Mouse (Mus musculus): ENCODE data around the gene Acadvl. TPM values are rescaled to one million over a fixed set of nuclear protein-coding genes. Genes with fewer than 3 reads are reported as not detected.

Gene Acadvl
- total RNA-seq, 2 experiments from 2014 or later, result 18.6 to 48.4 TPM

GRCm38 (mm10) chr11:70010033-70010432 is 5.2 kb downstream of the Acadvl start:
- no peak for ATAC-seq (replicated peaks; ENCODE audit: low FRiP score, poor library complexity, severe bottlenecking)

GRCm38 (mm10) chr11:70005521-70005920 is 9.7 kb downstream of the Acadvl start:
- ATAC-seq (replicated peaks; ENCODE audit: low FRiP score, poor library complexity, severe bottlenecking), result peak; percentile 29

- no peak for ATAC-seq (replicated peaks; ENCODE audit: low FRiP score, poor library complexity, severe bottlenecking)
Observed at GRCm38 (mm10) chr11:70002471-70002870, 12.7 kb downstream of the Acadvl start.

DNA sequence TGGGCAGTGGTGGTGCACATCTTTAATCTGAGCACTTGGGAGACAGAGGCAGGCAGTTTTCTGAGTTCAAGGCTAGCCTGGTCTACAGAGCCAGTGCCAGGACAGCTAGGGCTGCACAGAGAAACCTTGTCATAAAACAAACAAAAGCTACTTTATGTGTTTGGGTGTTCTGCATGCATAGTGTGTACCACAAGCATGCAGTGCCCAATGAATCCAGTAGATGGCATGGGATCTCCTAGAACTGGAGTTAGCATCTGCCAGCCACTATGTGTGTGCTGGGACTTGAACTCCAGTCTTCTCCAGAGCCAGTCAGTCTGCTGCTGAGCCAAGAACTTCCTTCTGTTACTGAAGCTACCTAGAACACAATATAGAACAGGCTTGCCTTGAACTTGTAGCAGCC is 13.3 kb downstream of the Acadvl start:
- no peak for ATAC-seq (replicated peaks; ENCODE audit: low FRiP score, poor library complexity, severe bottlenecking)

- no peak for ATAC-seq (replicated peaks; ENCODE audit: low FRiP score, poor library complexity, severe bottlenecking)
Observed at GRCm38 (mm10) chr11:70001159-70001558, 14.1 kb downstream of the Acadvl start.

DNA sequence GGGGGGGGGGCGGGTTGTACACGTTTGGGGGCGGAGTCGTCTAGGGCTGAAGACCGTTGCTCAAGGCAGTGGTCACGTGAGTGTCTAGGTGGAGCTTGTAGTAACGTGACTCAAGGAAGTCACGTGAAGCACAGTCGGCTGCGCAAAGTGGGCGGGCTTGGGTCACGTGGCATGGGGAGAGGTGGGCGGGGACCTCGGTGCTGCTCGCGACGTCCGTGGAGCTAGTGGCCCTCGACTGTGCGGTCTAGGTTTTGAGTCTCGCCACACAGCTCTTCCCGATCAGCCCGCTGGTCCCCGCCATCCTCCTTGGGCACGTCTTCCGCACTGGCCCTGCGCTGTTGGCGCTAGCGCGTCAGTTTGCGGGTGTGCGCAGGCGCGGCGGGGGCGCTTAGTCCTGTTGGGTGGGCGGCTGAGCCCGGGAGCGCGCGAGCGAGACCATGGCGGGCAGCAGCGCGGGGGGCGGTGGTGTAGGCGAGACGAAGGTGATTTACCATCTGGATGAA is 14.8 kb downstream of the Acadvl start, which contains the start of gene Dvl2:
Dvl2 (plus strand) TSS at position 200 of the 503 bp plus-strand sequence.
- ATAC-seq (replicated peaks; ENCODE audit: low FRiP score, poor library complexity, severe bottlenecking), result peak; percentile 65

DNA sequence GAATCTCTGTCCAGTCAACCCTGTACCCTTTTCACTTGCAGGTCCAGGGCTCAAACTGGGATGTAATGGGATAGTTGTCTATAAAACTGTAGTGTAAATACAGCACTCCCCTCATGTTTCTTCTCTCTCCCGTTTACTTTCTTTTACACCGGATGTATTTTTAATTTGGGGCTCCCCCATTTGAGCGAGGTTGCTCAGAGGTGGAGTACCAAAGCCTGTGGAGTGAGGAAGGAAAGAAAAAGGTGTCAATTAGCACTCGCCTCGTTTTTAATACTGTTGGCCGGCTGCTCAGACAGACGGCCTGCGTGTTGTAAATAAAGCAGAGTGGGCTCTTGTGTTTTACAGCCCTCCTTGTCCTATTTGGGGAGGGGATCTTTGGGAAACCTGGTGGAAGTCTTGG is 15.5 kb downstream of the Acadvl start:
- no peak for ATAC-seq (replicated peaks; ENCODE audit: low FRiP score, poor library complexity, severe bottlenecking)

DNA sequence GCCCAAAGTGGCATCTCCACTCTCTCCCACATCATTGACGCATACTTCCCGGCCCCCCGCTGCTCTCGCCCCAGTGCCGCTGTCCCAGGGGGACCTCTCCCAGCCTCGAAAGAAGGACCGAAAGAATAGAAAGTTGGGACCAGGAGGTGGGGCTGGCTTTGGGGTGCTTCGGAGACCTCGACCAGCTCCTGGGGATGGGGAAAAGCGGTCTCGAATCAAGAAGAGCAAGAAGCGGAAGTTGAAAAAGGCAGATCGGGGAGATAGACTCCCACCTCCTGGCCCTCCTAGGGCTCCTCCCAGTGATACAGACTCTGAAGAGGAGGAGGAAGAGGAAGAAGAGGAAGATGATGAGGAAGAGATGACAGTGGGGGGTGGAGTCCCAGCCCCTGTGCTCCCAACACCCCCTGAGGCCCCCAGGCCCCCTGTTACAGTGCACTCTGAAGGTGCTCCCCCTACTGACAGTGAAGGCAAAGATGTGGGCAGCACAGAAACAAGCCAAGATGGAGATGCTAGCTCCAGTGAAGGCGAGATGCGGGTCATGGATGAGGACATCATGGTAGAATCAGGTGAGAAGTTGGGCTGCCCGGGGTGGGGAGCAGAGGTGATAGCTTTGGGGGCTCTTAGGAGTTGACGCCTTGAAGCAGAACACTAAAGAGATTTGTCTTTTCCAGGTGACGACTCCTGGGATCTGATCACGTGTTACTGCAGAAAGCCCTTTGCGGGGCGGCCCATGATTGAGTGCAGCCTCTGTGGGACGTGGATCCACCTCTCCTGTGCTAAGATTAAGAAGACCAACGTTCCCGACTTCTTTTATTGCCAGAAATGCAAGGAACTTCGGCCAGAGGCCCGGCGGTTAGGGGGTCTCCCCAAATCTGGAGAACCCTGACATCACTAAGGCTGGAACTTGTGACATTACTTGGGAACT is 16.4 kb downstream of the Acadvl start:
- ATAC-seq (replicated peaks; ENCODE audit: low FRiP score, poor library complexity, severe bottlenecking), result no peak

DNA sequence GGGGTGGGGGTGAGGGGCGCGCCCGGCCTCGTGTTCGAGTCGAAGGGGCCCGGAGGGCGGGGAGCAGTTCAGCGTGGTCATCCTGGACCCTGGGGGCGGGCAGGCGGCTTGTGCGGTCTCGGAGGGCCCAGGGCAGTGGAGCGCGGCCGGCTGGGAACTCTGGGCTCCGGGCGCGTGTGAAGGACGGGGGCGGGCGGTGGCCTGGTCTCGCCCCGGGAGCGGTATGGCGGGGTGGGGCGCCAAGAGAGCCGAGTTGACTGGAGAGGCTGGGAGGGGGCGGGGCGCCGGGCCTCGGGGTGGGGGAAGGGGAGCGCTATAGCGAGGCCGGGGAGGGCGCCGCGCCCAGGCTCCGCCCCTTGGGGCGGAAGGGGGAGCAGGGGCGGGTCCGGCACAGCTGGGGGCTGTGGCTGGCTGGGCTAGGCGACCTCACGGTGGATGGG is 18.1 kb downstream of the Acadvl start:
- peak; percentile 29 for ATAC-seq (replicated peaks; ENCODE audit: low FRiP score, poor library complexity, severe bottlenecking)

DNA sequence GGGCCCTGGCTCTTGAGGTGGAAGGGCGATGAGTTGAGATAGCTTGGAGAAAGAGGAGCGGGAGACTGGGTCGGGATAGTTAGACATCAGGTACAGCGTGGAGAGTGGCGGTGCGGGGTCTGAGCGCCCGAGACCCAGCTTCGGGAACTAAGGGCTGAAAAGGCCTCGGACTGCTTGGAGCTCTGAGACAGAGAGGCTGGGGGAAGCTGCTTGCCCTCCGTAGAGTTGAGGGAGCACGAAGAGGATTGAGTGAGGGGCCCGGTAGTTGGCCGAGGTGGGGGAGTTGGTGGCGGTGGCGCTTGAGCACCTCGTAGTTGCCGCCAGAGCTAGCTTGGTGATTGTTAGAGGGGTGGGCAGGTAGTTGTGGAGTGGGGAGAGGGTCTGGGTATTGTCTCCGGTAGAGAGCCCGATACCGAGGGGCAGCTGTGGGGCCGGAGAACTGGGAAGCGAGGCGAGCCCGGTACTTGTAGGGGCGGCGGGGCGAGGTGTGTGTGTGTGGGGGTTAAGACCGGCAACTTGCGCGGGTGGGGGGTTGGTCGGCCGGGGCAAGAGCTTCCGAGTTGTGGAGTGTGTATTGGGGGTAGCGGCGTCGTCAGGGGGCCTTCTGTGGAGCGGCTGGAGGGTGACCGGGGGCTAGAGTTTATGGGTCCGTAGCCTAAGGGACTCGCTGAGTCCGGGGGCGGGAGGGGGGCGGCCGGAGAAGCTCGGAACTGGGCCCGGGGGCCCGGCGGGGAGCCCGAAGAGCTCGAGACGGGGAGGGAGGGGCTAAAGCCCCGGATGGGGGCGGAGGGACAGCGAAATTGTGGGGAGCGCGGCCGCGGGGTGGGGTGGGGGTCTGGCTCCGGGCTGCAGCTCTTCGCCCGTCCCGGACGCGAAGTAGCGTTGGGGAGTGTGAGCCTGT is 18.8 kb downstream of the Acadvl start:
- 0 out of 2 replicates have a peak, but pooled peaks have one; percentile 1 for ATAC-seq (replicated peaks; ENCODE audit: low FRiP score, poor library complexity, severe bottlenecking)

GRCm38 (mm10) chr11:69995391-69995960 is 19.7 kb downstream of the Acadvl start, which contains the start of gene Phf23:
TSS of gene Phf23 (plus strand) at chr11:69995777.
- peak; percentile 67 for ATAC-seq (replicated peaks; ENCODE audit: low FRiP score, poor library complexity, severe bottlenecking)

DNA sequence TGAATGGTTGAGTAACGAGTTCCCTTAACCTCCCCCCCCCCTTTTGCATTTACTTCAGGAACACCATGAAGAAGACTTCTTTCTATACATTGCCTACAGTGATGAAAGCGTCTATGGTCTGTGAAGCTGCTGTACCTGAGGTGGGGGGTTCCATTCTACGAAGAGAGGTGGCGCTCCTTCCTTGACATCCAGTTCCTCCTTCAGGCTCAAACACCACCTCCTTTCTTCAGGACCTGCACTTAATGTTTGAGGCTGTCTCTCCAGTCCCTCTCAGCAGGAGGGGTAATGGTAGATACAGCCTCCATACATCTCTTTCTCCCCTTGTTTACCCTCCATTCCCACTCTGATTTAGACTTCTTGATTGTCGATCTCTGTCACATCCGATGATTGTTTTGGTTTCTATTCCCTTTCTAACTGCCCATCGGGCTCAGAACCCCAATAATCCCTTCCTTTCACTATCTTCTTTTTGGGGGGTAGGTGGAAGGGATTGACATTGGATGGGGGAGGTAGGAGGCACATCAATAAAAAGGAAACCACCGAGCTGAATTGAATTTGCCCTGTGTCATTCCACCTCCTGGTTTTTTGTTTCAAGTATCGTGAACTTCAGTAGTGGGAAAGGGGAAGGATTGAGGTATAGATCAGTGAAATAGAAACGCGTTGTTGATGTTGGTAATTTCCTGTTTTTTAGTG is 20.7 kb downstream of the Acadvl start:
- ATAC-seq (replicated peaks; ENCODE audit: low FRiP score, poor library complexity, severe bottlenecking), result no peak

DNA sequence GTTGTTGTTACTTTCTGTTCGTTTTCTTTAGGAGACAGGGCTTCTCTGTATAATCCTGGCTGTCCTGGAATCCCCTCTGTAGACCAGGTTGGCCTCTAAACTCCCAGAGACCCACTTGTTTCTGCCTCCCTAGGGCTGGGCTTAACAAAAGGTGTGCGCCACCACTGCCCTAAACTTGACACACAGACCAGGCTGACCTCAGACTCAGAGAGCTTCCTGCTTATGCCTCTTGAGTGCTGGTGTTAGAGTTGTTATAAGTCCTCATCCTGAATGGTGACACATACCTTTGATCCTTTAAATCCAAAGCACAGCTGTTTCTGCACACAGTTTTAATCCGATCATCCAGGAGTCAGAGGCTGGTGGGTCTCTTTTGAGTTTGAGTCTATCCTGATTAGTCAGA is 22.3 kb downstream of the Acadvl start:
- ATAC-seq (replicated peaks; ENCODE audit: low FRiP score, poor library complexity, severe bottlenecking), result no peak

DNA sequence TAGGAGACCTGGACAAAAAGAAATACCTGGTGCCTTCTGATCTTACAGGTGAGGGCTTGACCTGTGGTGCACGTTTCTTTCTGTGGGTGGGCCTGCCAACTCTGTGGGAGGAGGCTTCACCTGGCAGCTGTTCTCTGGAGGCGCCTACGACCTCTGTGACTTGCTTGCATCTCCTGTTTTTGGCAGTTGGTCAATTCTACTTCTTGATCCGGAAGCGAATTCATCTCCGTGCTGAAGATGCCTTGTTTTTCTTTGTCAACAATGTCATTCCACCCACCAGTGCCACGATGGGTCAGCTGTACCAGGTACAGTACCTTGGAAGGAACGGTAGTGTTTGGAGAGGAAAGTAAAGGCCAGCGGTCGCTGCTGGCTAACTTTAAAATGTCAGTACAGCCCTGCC is 22.8 kb downstream of the Acadvl start:
- ATAC-seq (replicated peaks; ENCODE audit: low FRiP score, poor library complexity, severe bottlenecking), result no peak

DNA sequence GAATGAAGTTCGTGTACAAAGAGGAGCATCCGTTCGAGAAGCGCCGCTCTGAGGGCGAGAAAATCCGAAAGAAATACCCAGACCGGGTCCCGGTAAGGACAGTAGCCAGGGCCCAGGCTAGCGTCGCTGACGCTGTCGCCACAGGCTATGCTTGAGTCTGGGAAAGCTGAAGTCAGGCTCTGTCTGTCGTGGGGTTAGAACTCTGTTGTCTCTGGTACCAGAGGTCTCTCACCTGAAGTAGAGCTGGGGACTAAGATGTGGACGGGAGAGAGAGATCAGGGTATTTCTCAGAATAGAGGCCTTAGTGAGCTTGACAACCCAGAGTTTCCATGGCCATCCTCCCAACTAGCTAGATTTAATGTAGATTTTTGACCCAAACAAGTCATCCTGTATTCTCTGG is 23.5 kb downstream of the Acadvl start:
- ATAC-seq (replicated peaks; ENCODE audit: low FRiP score, poor library complexity, severe bottlenecking), result no peak

- peak; percentile 74 for ATAC-seq (replicated peaks; ENCODE audit: low FRiP score, poor library complexity, severe bottlenecking)
Observed at GRCm38 (mm10) chr11:69990850-69991691, 24.1 kb downstream of the Acadvl start, which contains the start of gene Gabarap. TSS of gene Gabarap (plus strand) at chr11:69991143.

DNA sequence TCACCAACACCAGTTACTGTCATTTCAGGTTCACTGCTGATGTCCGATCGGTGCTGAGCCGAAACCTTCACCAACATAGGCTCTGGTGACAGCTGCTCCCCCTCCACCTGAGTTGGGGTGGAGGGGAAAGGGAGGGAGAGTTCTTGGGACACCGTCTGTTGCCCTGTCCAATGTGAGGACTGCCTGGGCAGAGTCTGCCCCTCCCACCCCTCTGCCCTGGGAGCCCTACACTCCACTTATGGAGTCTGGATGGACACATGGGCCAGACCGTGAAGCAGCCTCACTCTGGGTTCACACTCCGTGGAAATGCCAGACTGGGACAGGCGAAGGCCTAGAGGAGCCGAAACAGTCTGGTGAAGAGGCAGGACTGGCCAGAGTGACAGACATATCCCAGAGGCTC is 25.3 kb downstream of the Acadvl start:
- ATAC-seq (replicated peaks; ENCODE audit: low FRiP score, poor library complexity, severe bottlenecking), result no peak

DNA sequence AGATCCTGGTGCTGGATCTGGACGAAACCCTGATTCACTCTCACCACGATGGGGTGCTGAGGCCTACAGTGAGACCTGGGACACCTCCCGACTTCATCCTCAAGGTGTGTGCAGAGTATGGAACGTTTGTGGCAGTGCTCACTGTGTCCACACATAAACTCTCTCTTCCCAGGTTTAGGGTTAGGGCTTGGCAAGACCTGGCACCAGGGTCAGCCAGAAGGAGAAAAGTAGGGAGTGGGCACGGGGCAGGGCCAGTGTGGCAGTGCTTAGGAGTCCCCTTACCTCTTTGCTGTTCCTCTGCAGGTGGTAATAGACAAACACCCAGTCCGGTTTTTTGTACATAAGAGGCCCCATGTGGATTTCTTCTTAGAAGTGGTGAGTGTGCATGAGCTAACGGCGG is 30.8 kb downstream of the Acadvl start:
- ATAC-seq (replicated peaks; ENCODE audit: low FRiP score, poor library complexity, severe bottlenecking), result no peak
